Mouse (Mus musculus) midbrain, embryonic 14.5 days (tissue): ENCODE data around the gene Fkbp14. TPM values are rescaled to one million over a fixed set of nuclear protein-coding genes. Genes with fewer than 3 reads are reported as not detected.

Source experiments
- ATAC-seq: fragments of 200-750 bp; cut with Nextera tagmentation; 2 replicates; pipeline ENCODE4 v1.8.0; 2017; ENCODE audit warnings: moderate number of reproducible peaks, moderate library complexity; ENCODE audit not compliant: low FRiP score, low TSS enrichment
- DNase-seq: peaks from one replicate; pipeline ENCODE4 v3.0.0-alpha.2; 2015
- H3K27ac ChIP-seq: fragments of 300-500 bp; sonication (generic); replicated peaks from 2 replicates; pipeline ENCODE4 v1.5.1; 2014; ENCODE audit warnings: mild to moderate bottlenecking, low read depth, low read length, moderate library complexity
- H3K27me3 ChIP-seq: fragments of 300-500 bp; sonication (generic); 2 replicates; pipeline ENCODE4 v1.6.1; 2014; ENCODE audit warnings: low read length, control low read depth, mixed read lengths; ENCODE audit not compliant: control insufficient read depth, insufficient read depth
- H3K36me3 ChIP-seq: fragments of 300-500 bp; sonication (generic); 2 replicates; pipeline ENCODE4 v1.6.1; 2014; ENCODE audit warnings: low read length, control low read depth; ENCODE audit not compliant: control insufficient read depth, insufficient read depth
- H3K4me1 ChIP-seq: fragments of 300-500 bp; sonication (generic); 2 replicates; pipeline ENCODE4 v1.6.1; 2014; ENCODE audit warnings: mild to moderate bottlenecking, antibody characterized with exemption, low read length, control low read depth; ENCODE audit not compliant: control insufficient read depth, insufficient read depth
- H3K4me2 ChIP-seq: fragments of 300-500 bp; sonication (generic); 2 replicates; pipeline ENCODE4 v1.6.1; 2014; ENCODE audit warnings: mild to moderate bottlenecking, low read length, moderate library complexity
- H3K4me3 ChIP-seq: fragments of 300-500 bp; sonication (generic); replicated peaks from 2 replicates; pipeline ENCODE4 v1.5.1; 2014; ENCODE audit warnings: low read depth, low read length
- H3K9ac ChIP-seq: fragments of 300-500 bp; sonication (generic); replicated peaks from 2 replicates; pipeline ENCODE4 v1.6.1; 2014; ENCODE audit warnings: mild to moderate bottlenecking, low read length, moderate library complexity
- H3K9me3 ChIP-seq: fragments of 300-500 bp; sonication (generic); 2 replicates; pipeline ENCODE4 v1.6.1; 2016; ENCODE audit warnings: low read length, control low read depth, mixed read lengths; ENCODE audit not compliant: control insufficient read depth
- WGBS: fragments of 180-500 bp; shearing (Covaris S2); extraction: QIAGEN DNeasy Blood & Tissue Kit; methylation state at CpG from one replicate; pipeline ENCODE4 v1.1.7; 2014; 5-methylcytosine and 5-hydroxymethylcytosine counted together
- polyA plus RNA-seq: library from polyadenylated mRNA; unstranded; fragments of >200 nt; fragmentation: Nextera tagmentation; extraction: Ambion mirVana; gene quantifications from 2 replicates; pipeline ENCODE4 v1.2.1, GENCODE M21; 2014

Gene Fkbp14
- polyA plus RNA-seq, 1 experiment from 2014 or later: 8.1 TPM

- ATAC-seq (no peak), DNase-seq (no peak)
- Histone ChIP-seq H3K4me1 (peaks cover 20% of the 10 kb centered on the region), H3K27me3 (no peaks in the 10 kb centered on the region), H3K36me3 (no peaks in the 10 kb centered on the region), H3K9me3 (no peaks in the 10 kb centered on the region), H3K9ac (no peak overlapping the region), H3K4me2 (peak overlapping the region; percentile 77), H3K27ac (no peak overlapping the region), H3K4me3 (peak overlapping the region; percentile 58)
- WGBS: 59% methylated on average over 8 of the region's 8 CpGs
Observed at GRCm38 (mm10) chr6:54593766-54594468, 3.2 kb downstream of the Fkbp14 start.

GRCm38 (mm10) chr6:54592938-54593535 is 4.1 kb downstream of the Fkbp14 start:
- peaks cover 20% of the 10 kb centered on the region for H3K4me1 ChIP-seq
- H3K4me2 ChIP-seq: peak overlapping the region; percentile 74
- no peaks in the 10 kb centered on the region for H3K27me3 ChIP-seq
- WGBS: under 1% methylated on average over 20 of the region's 20 CpGs
- no peaks in the 10 kb centered on the region for H3K36me3 ChIP-seq
- peak overlapping the region; percentile 58 for H3K4me3 ChIP-seq
- peak overlapping the region; percentile 59 for H3K9ac ChIP-seq
- H3K9me3 ChIP-seq: no peaks in the 10 kb centered on the region
- H3K27ac ChIP-seq: peak overlapping the region; percentile 77
- ATAC-seq (peak; percentile 84), DNase-seq (peak; percentile 94)

- H3K4me3 ChIP-seq: no peak overlapping the region
- ATAC-seq: no peak
Observed at GRCm38 (mm10) chr6:54591778-54592177, 5.3 kb downstream of the Fkbp14 start.

DNA sequence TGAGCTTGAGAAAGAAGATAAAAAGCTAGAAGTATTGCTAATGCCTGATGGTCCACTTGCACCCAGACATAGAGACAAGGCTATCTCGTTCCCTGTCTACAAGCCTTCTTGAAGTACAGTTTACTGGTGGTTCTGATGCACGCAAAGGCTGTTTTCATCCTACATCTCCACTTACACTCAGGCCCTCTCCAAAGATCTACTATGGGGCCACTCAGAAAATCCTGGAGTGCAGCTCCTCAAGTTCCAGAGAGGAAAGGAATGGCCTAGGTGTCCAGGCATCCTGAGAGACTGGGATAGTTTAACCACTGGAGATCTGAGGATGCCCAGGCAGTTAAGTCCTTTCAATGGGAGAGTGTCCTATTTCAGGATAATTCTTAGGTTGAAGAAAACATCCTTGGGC is 6.4 kb downstream of the Fkbp14 start:
- Histone ChIP-seq H3K9ac (no peak overlapping the region), H3K4me3 (no peak overlapping the region), H3K4me2 (no peak overlapping the region), H3K9me3 (no peaks in the 10 kb centered on the region), H3K4me1 (peaks cover 6% of the 10 kb centered on the region), H3K36me3 (no peaks in the 10 kb centered on the region), H3K27ac (no peak overlapping the region), H3K27me3 (no peaks in the 10 kb centered on the region)
- DNase-seq (no peak), ATAC-seq (no peak)
- 96% methylated on average over 2 of the region's 2 CpGs for WGBS

More at GRCm38 (mm10) chr6:54591778-54592177, 5.3 kb downstream of the Fkbp14 start:
- no peaks in the 10 kb centered on the region for H3K9me3 ChIP-seq
- peak overlapping the region; percentile 29 for H3K4me2 ChIP-seq
- no peak overlapping the region for H3K27ac ChIP-seq
- DNase-seq: no peak
- WGBS: 40% methylated on average over 6 of the region's 6 CpGs
- peak overlapping the region; percentile 31; the same call in 1 of the 2 replicates for H3K9ac ChIP-seq
- H3K27me3 ChIP-seq: no peaks in the 10 kb centered on the region
- H3K4me1 ChIP-seq: peaks cover 17% of the 10 kb centered on the region
- H3K36me3 ChIP-seq: no peaks in the 10 kb centered on the region

GRCm38 (mm10) chr6:54588212-54588611 is 8.9 kb downstream of the Fkbp14 start:
- ATAC-seq: no peak
- H3K36me3 ChIP-seq: no peaks in the 10 kb centered on the region
- peaks cover 5% of the 10 kb centered on the region for H3K4me1 ChIP-seq
- no peak overlapping the region for H3K27ac ChIP-seq
- WGBS: 40% methylated on average over 1 of the region's 1 CpGs
- no peak overlapping the region for H3K4me3 ChIP-seq
- H3K9ac ChIP-seq: no peak overlapping the region
- no peak overlapping the region for H3K4me2 ChIP-seq
- no peaks in the 10 kb centered on the region for H3K9me3 ChIP-seq
- no peaks in the 10 kb centered on the region for H3K27me3 ChIP-seq
- DNase-seq: no peak

DNA sequence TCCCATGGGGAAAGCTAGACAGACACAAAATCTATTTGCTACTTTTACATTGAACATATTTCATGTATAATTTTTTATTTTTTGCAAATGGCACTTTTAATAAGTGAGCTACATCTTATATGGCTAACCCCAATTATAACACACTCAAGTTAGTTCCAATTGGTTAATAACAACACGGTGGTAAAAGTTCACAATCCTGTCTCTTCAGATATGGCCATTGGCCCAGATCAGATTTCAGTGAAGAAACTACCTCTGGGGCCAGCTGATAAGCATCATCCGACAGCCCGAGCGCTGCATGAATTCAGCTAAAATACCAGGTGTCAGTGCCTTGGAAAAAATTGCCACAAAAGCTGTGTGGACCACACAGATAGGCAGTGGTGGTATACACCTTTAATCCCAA is 9.4 kb downstream of the Fkbp14 start:
- Histone ChIP-seq H3K4me3 (no peak overlapping the region), H3K4me1 (peaks cover 5% of the 10 kb centered on the region), H3K9ac (no peak overlapping the region), H3K36me3 (no peaks in the 10 kb centered on the region), H3K9me3 (no peaks in the 10 kb centered on the region), H3K27me3 (no peaks in the 10 kb centered on the region), H3K27ac (no peak overlapping the region), H3K4me2 (no peak overlapping the region)
- ATAC-seq: no peak
- DNase-seq: no peak
- 91% methylated on average over 4 of the region's 4 CpGs for WGBS

DNA sequence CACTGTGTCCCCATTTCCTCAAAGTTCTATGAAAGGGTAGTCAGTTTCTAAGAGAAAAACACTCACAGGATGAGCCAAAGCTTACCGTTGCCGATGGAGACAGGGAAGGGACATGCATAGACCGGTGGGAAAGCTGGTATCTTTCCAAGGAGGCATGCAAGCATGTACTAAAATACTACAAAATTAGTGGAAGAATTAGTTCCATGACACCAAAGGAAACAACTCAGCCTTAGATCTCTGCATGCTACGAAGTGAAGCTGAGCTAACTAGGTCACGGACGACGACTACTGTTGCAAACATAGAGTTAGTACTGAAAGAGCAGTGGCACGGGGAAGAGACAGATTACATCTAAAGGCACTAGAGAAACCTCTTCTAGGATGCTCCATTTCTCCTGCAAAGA is 10.2 kb downstream of the Fkbp14 start:
- H3K4me2 ChIP-seq: no peak overlapping the region
- 81% methylated on average over 8 of the region's 8 CpGs for WGBS
- H3K27me3 ChIP-seq: no peaks in the 10 kb centered on the region
- H3K9ac ChIP-seq: no peak overlapping the region
- H3K36me3 ChIP-seq: no peaks in the 10 kb centered on the region
- ATAC-seq (no peak), DNase-seq (no peak)
- no peak overlapping the region for H3K27ac ChIP-seq
- H3K4me3 ChIP-seq: no peak overlapping the region
- H3K9me3 ChIP-seq: no peaks in the 10 kb centered on the region
- peaks cover 2% of the 10 kb centered on the region; the same call in 1 of the 2 replicates for H3K4me1 ChIP-seq

- DNase-seq: peak; percentile 85
- Histone ChIP-seq H3K27ac (no peak overlapping the region), H3K4me1 (no peaks in the 10 kb centered on the region), H3K4me2 (no peak overlapping the region), H3K36me3 (no peaks in the 10 kb centered on the region), H3K9ac (no peak overlapping the region), H3K27me3 (no peaks in the 10 kb centered on the region), H3K9me3 (no peaks in the 10 kb centered on the region), H3K4me3 (no peak overlapping the region)
- no peak for ATAC-seq
- WGBS: 21% methylated on average over 2 of the region's 2 CpGs
Observed at GRCm38 (mm10) chr6:54586175-54586574, 10.9 kb downstream of the Fkbp14 start.
